Mouse (Mus musculus) erythroblast, embryonic 14.5 days (primary cell): ENCODE data around the gene Echdc1. TPM values are rescaled to one million over a fixed set of nuclear protein-coding genes. Genes with fewer than 3 reads are reported as not detected.

ENCODE experiments used
- H3K27me3 ChIP-seq: 2 replicates; pipeline ENCODE4 v1.6.1; 2012; ENCODE audit warnings: inconsistent platforms; ENCODE audit not compliant: control insufficient read depth
- H3K36me3 ChIP-seq: 2 replicates; pipeline ENCODE4 v1.6.1; 2012; ENCODE audit warnings: mild to moderate bottlenecking, inconsistent platforms; ENCODE audit not compliant: control insufficient read depth
- H3K4me1 ChIP-seq: 2 replicates; pipeline ENCODE4 v1.6.1; 2012; ENCODE audit warnings: inconsistent platforms; ENCODE audit not compliant: control insufficient read depth
- H3K4me3 ChIP-seq: replicated peaks from 2 replicates; pipeline ENCODE3; 2012; ENCODE audit warnings: moderate library complexity, mild to moderate bottlenecking, inconsistent platforms
- H3K9me3 ChIP-seq: 2 replicates; pipeline ENCODE4 v1.6.1; 2012; ENCODE audit warnings: low read length, inconsistent platforms, mixed read lengths; ENCODE audit not compliant: control insufficient read depth
- GATA1 ChIP-seq: IDR thresholded peaks from 2 replicates; pipeline ENCODE4 v1.6.1; 2012; ENCODE audit warnings: low read length, inconsistent platforms, mixed read lengths
- TAL1 ChIP-seq: IDR thresholded peaks from 3 replicates; pipeline ENCODE4 v1.6.1; 2012; ENCODE audit warnings: low read length, inconsistent platforms, mixed read lengths
- polyA plus RNA-seq: library from polyadenylated mRNA; stranded (reverse); fragments of >175 nt; gene quantifications from 2 replicates; pipeline ENCODE4 v1.2.3, GENCODE M21; 2012

Gene Echdc1
- polyA plus RNA-seq, 1 experiment: 0.29 TPM

GRCm38 (mm10) chr10:29344232-29344631, 31.3 kb downstream of the Echdc1 start:
- no peak overlapping the region for H3K4me3 ChIP-seq
- H3K36me3 ChIP-seq: peaks cover 75% of the 10 kb centered on the region
- no peak for TF ChIP-seq TAL1
- no peak for TF ChIP-seq GATA1
- H3K9me3 ChIP-seq: no peaks in the 10 kb centered on the region
- no peaks in the 10 kb centered on the region for H3K27me3 ChIP-seq
- no peaks in the 10 kb centered on the region for H3K4me1 ChIP-seq

GRCm38 (mm10) chr10:29346638-29347037, 33.7 kb downstream of the Echdc1 start:
- Histone ChIP-seq H3K36me3 (peaks cover 80% of the 10 kb centered on the region), H3K27me3 (no peaks in the 10 kb centered on the region), H3K4me3 (no peak overlapping the region), H3K4me1 (no peaks in the 10 kb centered on the region), H3K9me3 (no peaks in the 10 kb centered on the region)
- TF ChIP-seq TAL1 (no peak), GATA1 (no peak)

DNA sequence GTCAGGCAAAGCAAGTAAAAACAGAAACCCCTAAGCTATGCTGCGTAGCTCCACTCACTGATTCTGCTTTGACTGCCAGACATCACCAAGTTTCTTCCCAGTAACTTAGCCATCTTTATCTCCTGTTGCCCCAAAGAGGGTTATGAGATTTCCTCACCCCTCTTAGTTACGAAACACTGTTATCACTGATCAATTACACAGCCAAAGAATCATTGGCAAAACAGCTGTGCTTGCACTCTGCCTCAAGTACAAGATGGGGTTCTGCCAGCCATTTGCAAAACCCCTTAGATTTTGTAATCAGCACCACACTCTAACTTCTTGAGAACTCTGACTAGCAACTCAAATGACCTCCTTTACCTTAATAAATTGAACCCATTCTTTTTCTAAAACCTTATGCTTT, 38.5 kb downstream of the Echdc1 start:
- H3K36me3 ChIP-seq: peaks cover 64% of the 10 kb centered on the region
- no peak for TF ChIP-seq TAL1
- TF ChIP-seq GATA1: no peak
- H3K9me3 ChIP-seq: no peaks in the 10 kb centered on the region
- H3K4me3 ChIP-seq: no peak overlapping the region
- H3K27me3 ChIP-seq: no peaks in the 10 kb centered on the region
- H3K4me1 ChIP-seq: no peaks in the 10 kb centered on the region

DNA sequence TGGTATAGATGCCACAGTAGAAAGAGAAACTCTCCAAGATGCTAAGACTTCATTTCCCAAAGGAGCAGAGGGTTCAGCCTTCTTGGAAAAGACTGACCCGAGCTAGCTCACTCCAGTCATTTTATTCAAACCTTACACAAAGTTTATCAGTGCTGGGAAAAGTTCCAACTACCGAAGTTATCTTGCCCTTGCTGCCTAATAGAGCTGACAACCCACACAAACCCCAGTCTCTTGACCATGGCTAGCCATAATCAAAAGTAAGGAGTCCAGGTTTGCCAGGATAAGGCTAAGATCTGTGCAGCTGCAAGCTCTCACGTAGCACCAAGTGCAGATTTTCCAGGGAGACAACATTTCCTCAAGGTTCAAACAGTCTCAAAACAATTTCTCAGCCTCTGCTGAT, 39.6 kb downstream of the Echdc1 start:
- Histone ChIP-seq H3K9me3 (no peaks in the 10 kb centered on the region), H3K27me3 (no peaks in the 10 kb centered on the region), H3K36me3 (peaks cover 56% of the 10 kb centered on the region), H3K4me1 (peaks cover 2% of the 10 kb centered on the region; the same call in 1 of the 2 replicates), H3K4me3 (no peak overlapping the region)
- TF ChIP-seq TAL1: no peak
- no peak for TF ChIP-seq GATA1

DNA sequence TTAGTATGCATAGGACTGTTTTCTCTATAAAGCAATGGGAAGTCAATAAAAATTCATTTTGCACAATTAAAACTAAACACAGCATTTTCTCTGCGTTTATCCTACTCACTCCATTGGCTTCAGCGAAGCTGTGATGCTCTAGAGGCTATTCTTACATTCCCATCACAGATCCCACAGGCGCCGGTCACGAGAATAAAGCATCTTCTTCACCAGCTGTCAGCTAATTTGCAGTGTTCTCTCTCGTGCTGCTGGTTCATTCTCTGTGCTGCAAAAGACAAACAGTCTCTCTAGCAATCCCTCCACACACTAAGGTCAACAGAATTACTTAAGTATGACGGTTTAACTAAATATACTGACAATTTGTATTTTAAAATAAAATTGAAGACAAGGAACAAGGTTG, 41.2 kb downstream of the Echdc1 start:
- no peaks in the 10 kb centered on the region for H3K27me3 ChIP-seq
- H3K9me3 ChIP-seq: no peaks in the 10 kb centered on the region
- H3K4me3 ChIP-seq: no peak overlapping the region
- H3K36me3 ChIP-seq: peaks cover 46% of the 10 kb centered on the region
- no peak for TF ChIP-seq GATA1
- TF ChIP-seq TAL1: no peak
- H3K4me1 ChIP-seq: peaks cover 2% of the 10 kb centered on the region

GRCm38 (mm10) chr10:29361095-29361463, 48.1 kb downstream of the Echdc1 start:
- TF ChIP-seq TAL1 (no peak), GATA1 (no peak)
- H3K9me3 ChIP-seq: no peaks in the 10 kb centered on the region
- H3K27me3 ChIP-seq: no peaks in the 10 kb centered on the region
- peaks cover 7% of the 10 kb centered on the region for H3K36me3 ChIP-seq
- peaks cover 17% of the 10 kb centered on the region for H3K4me1 ChIP-seq
- H3K4me3 ChIP-seq: peak overlapping the region; percentile 93

DNA sequence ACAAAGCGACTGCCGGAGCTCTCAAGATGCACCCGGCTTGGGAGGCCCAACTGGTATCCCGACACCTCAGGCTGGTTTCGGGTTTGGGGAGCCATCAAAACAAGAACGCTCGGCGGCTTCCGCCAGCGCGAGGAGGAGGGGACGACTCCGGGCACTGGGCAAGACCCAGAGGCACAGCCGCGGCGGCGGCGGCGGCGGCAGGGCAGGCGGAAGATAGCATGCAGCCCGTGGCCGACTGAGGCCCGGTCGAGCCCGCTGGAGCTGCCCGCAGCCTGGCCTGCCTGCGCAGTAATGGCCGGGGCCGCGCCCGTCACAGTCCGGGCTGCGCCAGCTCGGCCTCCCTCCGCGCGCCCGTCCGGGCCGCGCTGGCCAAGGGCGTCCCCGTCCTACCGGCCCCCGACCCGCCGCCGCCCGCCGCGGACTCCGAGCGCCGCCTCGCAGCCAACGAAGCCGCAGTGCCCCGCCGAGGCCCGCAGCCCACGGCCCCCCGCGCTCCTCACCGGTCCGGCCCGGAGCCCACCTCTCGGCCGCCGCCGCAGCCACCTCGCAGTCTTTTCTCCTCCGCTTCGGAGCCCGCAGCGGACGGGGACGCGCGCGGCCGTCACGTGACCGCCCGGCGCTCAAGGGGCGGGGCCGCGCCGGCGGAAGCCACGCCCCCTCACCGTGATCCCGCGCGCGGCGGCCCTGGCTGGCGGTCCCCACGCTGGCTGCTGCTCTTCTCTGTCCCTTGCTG, 48.7 kb downstream of the Echdc1 start:
- H3K27me3 ChIP-seq: no peaks in the 10 kb centered on the region
- peaks cover 7% of the 10 kb centered on the region for H3K36me3 ChIP-seq
- TF ChIP-seq GATA1 (no peak), TAL1 (no peak)
- H3K9me3 ChIP-seq: no peaks in the 10 kb centered on the region
- H3K4me1 ChIP-seq: peaks cover 17% of the 10 kb centered on the region
- peak overlapping the region; percentile 93 for H3K4me3 ChIP-seq

GRCm38 (mm10) chr10:29362197-29362900, 49.4 kb downstream of the Echdc1 start, which contains the start of gene Rnf146:
TSS of gene Rnf146 (minus strand) at chr10:29362442.
- Histone ChIP-seq H3K4me3 (peak within 1 kb of the TSS; percentile 93), H3K9me3 (no peaks in the 10 kb centered on the region), H3K36me3 (peaks cover 4% of the 10 kb centered on the region), H3K27me3 (no peaks in the 10 kb centered on the region), H3K4me1 (peaks cover 15% of the 10 kb centered on the region)
- TF ChIP-seq TAL1 (no peak), GATA1 (no peak)

DNA sequence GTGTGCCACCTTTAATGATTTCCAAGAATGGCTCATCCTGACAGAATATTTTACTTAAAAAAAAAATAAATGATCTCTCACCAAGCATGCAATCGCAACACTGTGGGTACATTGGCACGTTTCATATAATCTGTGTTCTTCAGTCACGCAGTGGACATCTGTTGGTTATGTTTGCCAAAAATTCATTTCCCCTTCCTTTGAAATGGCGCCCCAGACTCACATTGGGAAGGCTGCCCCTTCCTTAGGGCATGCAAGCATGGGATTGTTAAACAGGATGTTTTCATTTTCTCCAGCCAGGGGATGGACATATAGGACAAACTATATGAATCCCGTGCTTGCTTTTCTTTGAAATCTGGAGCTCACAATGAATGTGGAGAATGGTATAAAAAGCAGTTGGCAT, 61.1 kb downstream of the Echdc1 start:
- no peaks in the 10 kb centered on the region for H3K9me3 ChIP-seq
- H3K36me3 ChIP-seq: no peaks in the 10 kb centered on the region
- no peak overlapping the region for H3K4me3 ChIP-seq
- no peaks in the 10 kb centered on the region for H3K27me3 ChIP-seq
- no peaks in the 10 kb centered on the region for H3K4me1 ChIP-seq
- no peak for TF ChIP-seq TAL1
- no peak for TF ChIP-seq GATA1
